Mouse (Mus musculus): ENCODE data around the gene Mall. TPM values are rescaled to one million over a fixed set of nuclear protein-coding genes. Genes with fewer than 3 reads are reported as not detected.

Gene Mall
- polyA plus RNA-seq, 1 experiment from 2014 or later = 141 TPM

DNA sequence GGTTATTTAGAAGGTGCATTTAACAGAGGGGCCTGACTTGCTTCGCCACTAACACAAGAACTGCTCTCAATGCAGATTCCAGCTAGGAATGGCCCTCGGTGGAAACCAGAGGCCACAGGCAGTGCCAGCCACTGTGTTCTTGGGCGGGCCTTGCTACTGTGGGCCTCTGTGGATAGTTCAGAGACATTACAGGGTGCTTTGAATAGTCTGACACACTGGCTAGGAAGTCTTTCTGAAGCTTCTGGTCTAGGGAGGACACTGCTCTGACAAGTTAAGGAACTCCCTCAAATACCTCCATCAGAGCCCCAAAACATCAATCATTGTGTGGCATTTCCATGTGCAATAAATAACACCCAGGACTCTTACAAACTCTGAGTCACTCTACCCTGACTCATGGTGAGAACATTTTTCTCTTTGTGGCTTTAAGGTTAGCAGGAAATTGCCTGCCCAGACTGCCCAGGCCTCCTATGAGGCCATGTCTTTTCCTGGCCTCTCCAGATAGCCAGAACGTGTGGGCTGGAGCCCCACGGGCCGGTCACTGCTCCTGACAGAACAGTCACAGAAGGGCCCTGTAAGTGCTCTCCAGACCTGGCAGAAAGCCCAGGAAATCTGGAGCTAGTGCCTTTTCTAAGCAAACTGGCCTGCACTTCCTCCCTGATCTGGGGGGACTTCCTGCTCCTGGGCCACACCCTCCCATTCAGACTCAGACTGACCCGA is 7.4 kb downstream of the Mall start:
- Histone ChIP-seq H3K4me3 (ENCODE audit: low read depth, low read length) (no peak overlapping the region), H3K4me2 (replicated peaks; ENCODE audit: low read depth) (no peak overlapping the region), H3K4me1 (replicated peaks; ENCODE audit: control insufficient read depth, insufficient read depth, low read length) (peaks cover 16% of the 10 kb centered on the region), H3K27me3 (replicated peaks; ENCODE audit: control insufficient read depth, insufficient read depth, low read length) (no peaks in the 10 kb centered on the region), H3K27ac (ENCODE audit: low read depth, low read length) (peak overlapping the region; percentile 88), H3K9ac (ENCODE audit: low read depth, low read length) (no peak overlapping the region), H3K9me3 (ENCODE audit: control insufficient read depth) (no peaks in the 10 kb centered on the region), H3K36me3 (ENCODE audit: control insufficient read depth, insufficient read depth) (no peaks in the 10 kb centered on the region; the same call in 1 of the 2 replicates)
- peak; percentile 86 for ATAC-seq
- WGBS = 15% methylated on average over 7 of the region's 7 CpGs
- TF ChIP-seq CTCF (IDR thresholded peaks at IDR 0.05; ENCODE audit: low read depth) = no peak

DNA sequence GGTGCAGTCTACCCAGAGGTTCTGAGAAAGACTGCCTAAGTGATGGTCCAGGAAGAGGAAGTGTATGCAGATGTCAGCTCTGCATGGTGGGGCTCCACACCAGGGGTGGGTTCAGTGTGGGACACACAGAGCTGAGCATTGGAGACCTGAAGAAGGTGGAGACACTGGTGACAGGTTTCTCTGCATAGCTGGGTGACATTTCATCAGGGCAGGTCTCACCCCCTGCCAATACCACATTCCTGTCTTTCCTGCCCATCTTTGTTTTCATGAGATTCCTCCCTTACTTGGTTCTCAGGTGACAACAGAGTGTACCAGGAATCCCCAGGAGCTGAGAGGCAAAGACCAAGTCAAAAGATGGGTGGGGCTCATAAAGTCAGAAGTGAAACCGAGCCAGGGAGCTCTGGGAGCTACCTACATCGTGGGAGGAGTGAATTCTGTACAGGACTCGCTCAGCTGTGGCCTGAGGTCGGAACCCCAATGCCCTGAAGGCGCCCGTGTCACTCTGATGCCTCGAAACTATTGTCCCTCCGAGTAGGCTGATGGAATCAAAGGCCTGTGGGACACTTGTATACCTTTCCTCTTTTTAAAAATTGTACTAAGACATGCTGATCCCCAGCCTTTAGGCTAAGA is 10.8 kb downstream of the Mall start:
- 58% methylated on average over 8 of the region's 8 CpGs for WGBS
- H3K27ac ChIP-seq (ENCODE audit: low read depth, low read length) = no peak overlapping the region

DNA sequence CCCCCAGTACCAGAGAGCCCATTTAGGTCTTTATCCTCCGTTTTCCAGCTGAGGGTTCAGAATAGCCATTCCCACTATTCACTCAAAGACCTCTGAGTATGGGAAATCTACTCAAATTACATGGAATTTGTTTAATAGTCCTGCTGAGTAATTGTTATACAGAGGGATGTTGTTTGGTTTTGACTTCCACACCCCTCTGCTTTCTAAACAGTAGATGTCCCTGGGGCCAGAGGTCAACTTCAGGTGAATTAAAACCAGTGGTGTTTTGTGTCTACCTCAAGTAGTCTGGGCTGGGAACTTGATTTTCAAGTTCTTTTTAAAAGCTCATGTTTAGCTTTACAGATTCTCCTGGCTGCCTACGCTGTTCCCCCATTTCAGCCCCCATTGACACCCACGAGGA is 15.0 kb downstream of the Mall start:
- Histone ChIP-seq H3K36me3 (ENCODE audit: control insufficient read depth, insufficient read depth) (no peaks in the 10 kb centered on the region), H3K9ac (ENCODE audit: low read depth, low read length) (no peak overlapping the region), H3K4me2 (replicated peaks; ENCODE audit: low read depth) (no peak overlapping the region), H3K9me3 (ENCODE audit: control insufficient read depth) (no peaks in the 10 kb centered on the region), H3K27me3 (replicated peaks; ENCODE audit: control insufficient read depth, insufficient read depth, low read length) (no peaks in the 10 kb centered on the region), H3K4me1 (replicated peaks; ENCODE audit: control insufficient read depth, insufficient read depth, low read length) (no peaks in the 10 kb centered on the region), H3K4me3 (ENCODE audit: low read depth, low read length) (no peak overlapping the region), H3K27ac (ENCODE audit: low read depth, low read length) (no peak overlapping the region)
- ATAC-seq = no peak
- 53% methylated on average over 3 of the region's 3 CpGs for WGBS
- no peak for TF ChIP-seq CTCF (IDR thresholded peaks at IDR 0.05; ENCODE audit: low read depth)

More for the DNA sequence above, 10.8 kb downstream of the Mall start:
- Histone ChIP-seq H3K4me3 (ENCODE audit: low read depth, low read length) (no peak overlapping the region), H3K4me1 (replicated peaks; ENCODE audit: control insufficient read depth, insufficient read depth, low read length) (peaks cover 9% of the 10 kb centered on the region), H3K27me3 (replicated peaks; ENCODE audit: control insufficient read depth, insufficient read depth, low read length) (no peaks in the 10 kb centered on the region), H3K9ac (ENCODE audit: low read depth, low read length) (no peak overlapping the region), H3K4me2 (replicated peaks; ENCODE audit: low read depth) (no peak overlapping the region), H3K9me3 (ENCODE audit: control insufficient read depth) (no peaks in the 10 kb centered on the region), H3K36me3 (ENCODE audit: control insufficient read depth, insufficient read depth) (no peaks in the 10 kb centered on the region)
- ATAC-seq = no peak
- no peak for TF ChIP-seq CTCF (IDR thresholded peaks at IDR 0.05; ENCODE audit: low read depth)

DNA sequence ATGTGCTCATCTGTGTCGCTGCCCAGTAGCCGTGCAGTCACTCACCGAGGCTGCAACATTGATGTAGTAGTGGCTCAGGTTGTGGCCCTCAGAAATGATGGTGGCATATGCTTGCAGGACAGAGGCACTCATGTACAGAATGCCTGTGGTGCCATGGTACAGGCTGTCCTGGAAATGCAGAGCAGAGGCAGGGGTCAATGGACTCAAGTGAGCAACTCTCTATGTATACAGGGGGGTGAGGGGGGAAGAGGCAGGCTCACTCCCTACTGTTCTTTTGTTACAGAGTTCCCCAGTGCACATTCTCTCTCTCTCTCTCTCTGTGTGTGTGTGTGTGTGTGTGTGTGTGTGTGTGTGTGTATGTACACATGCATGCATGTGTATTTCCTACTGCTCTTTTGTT is 20.9 kb downstream of the Mall start:
- WGBS = 88% methylated on average over 3 of the region's 3 CpGs
- Histone ChIP-seq H3K9me3 (ENCODE audit: control insufficient read depth) (no peaks in the 10 kb centered on the region), H3K36me3 (ENCODE audit: control insufficient read depth, insufficient read depth) (peaks cover 30% of the 10 kb centered on the region), H3K4me1 (replicated peaks; ENCODE audit: control insufficient read depth, insufficient read depth, low read length) (no peaks in the 10 kb centered on the region), H3K4me2 (replicated peaks; ENCODE audit: low read depth) (no peak overlapping the region), H3K4me3 (ENCODE audit: low read depth, low read length) (no peak overlapping the region), H3K9ac (ENCODE audit: low read depth, low read length) (no peak overlapping the region), H3K27ac (ENCODE audit: low read depth, low read length) (no peak overlapping the region), H3K27me3 (replicated peaks; ENCODE audit: control insufficient read depth, insufficient read depth, low read length) (no peaks in the 10 kb centered on the region)
- TF ChIP-seq CTCF (IDR thresholded peaks at IDR 0.05; ENCODE audit: low read depth) = no peak
- ATAC-seq = no peak

DNA sequence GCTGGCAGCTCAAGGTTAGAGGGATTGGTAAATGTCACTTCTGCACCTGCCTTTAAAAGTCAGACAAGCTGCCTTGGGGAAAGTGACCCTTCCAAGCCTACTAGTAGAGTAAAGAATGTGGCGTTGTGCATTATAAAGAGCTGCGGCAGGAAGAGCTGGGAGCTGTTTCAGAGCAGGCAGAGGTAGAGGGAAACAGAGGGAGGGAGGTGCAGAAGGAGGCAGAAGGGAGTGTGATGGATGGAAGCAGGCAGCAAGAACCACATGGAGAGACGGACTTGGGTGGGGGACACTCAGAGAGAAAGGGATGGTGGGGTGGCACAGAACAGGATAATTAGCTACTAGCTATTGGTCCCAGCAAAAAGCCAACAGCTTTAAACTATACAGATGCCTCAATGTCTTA is 21.7 kb downstream of the Mall start:
- Histone ChIP-seq H3K4me1 (replicated peaks; ENCODE audit: control insufficient read depth, insufficient read depth, low read length) (no peaks in the 10 kb centered on the region), H3K27ac (ENCODE audit: low read depth, low read length) (no peak overlapping the region), H3K9ac (ENCODE audit: low read depth, low read length) (no peak overlapping the region), H3K36me3 (ENCODE audit: control insufficient read depth, insufficient read depth) (peaks cover 30% of the 10 kb centered on the region), H3K9me3 (ENCODE audit: control insufficient read depth) (no peaks in the 10 kb centered on the region), H3K4me3 (ENCODE audit: low read depth, low read length) (no peak overlapping the region), H3K27me3 (replicated peaks; ENCODE audit: control insufficient read depth, insufficient read depth, low read length) (no peaks in the 10 kb centered on the region), H3K4me2 (replicated peaks; ENCODE audit: low read depth) (no peak overlapping the region)
- WGBS = 57% methylated on average over 3 of the region's 3 CpGs
- no peak for TF ChIP-seq CTCF (IDR thresholded peaks at IDR 0.05; ENCODE audit: low read depth)
- ATAC-seq = no peak

DNA sequence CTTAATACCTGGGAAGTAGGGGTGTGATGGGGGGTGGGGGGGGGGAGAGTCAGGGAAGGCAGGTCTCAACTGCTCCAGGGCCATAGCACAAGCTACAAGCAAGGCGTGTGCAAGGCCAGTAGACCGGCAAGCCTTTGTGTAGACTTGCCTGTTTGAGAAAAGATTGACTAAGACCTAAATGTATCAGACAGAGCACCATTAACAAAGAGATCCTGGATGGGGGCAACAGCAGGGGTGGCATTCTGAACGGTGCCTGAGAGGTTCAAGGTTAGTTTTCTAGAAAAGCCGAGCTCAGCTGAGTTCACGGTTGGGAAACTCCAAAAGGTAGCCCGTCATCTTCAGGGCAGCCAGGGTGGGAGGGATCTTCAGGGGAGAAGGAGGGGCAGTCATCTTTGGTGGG is 24.5 kb downstream of the Mall start:
- Histone ChIP-seq H3K36me3 (ENCODE audit: control insufficient read depth, insufficient read depth) (peaks cover 30% of the 10 kb centered on the region), H3K27ac (ENCODE audit: low read depth, low read length) (no peak overlapping the region), H3K27me3 (replicated peaks; ENCODE audit: control insufficient read depth, insufficient read depth, low read length) (no peaks in the 10 kb centered on the region), H3K4me3 (ENCODE audit: low read depth, low read length) (no peak overlapping the region), H3K4me1 (replicated peaks; ENCODE audit: control insufficient read depth, insufficient read depth, low read length) (no peaks in the 10 kb centered on the region), H3K9ac (ENCODE audit: low read depth, low read length) (no peak overlapping the region), H3K4me2 (replicated peaks; ENCODE audit: low read depth) (no peak overlapping the region), H3K9me3 (ENCODE audit: control insufficient read depth) (no peaks in the 10 kb centered on the region)
- no peak for TF ChIP-seq CTCF (IDR thresholded peaks at IDR 0.05; ENCODE audit: low read depth)
- no peak for ATAC-seq
- 87% methylated on average over 6 of the region's 6 CpGs for WGBS
